Comparison of ENCODE assay signal across 8 mouse cellular contexts in genomic region chr10:80929299-80930226, GRCm38 (mm10). TPM values are rescaled to one million over a fixed set of nuclear protein-coding genes. Genes with fewer than 3 reads are reported as not detected.
DNase-seq lines count a peak whose midpoint lies in the region; ATAC-seq lines count a peak whose summit lies in the region.

Gadd45b (plus strand) TSS chr10:80930073.

- H3K9ac ChIP-seq in embryonic facial prominence, embryonic 14.5 days (ENCODE audit: low read depth, low read length), result peak within 1 kb of the TSS; percentile 73
- H3K9ac ChIP-seq in kidney, embryonic 15.5 days, result peak within 1 kb of the TSS; percentile 57

- H3K36me3 ChIP-seq in embryonic facial prominence, embryonic 14.5 days (ENCODE audit: control insufficient read depth, insufficient read depth, low read length), result no peaks in the 10 kb centered on the region
- no peaks in the 10 kb centered on the region for H3K36me3 ChIP-seq in heart, embryonic 10.5 days
- no peaks in the 10 kb centered on the region for H3K36me3 ChIP-seq in kidney, embryonic 15.5 days

- H3K4me1 ChIP-seq in embryonic facial prominence, embryonic 14.5 days (ENCODE audit: control insufficient read depth, insufficient read depth, low read length), result peaks cover 40% of the 10 kb centered on the region
- peaks cover 62% of the 10 kb centered on the region for H3K4me1 ChIP-seq in heart, embryonic 10.5 days
- H3K4me1 ChIP-seq in kidney, embryonic 15.5 days, result peaks cover 56% of the 10 kb centered on the region

- peak; percentile 91 for ATAC-seq in embryonic facial prominence, embryonic 14.5 days (ENCODE audit: low read depth)
- ATAC-seq in kidney, embryonic 15.5 days (replicated peaks; ENCODE audit: low FRiP score), result peak; percentile 91
- ATAC-seq in monocyte, adult 5-6 weeks (replicated peaks; ENCODE audit: insufficient number of reproducible peaks, low FRiP score, low TSS enrichment, poor library complexity, severe bottlenecking), result peak; percentile 88

- H3K4me2 ChIP-seq in embryonic facial prominence, embryonic 14.5 days (ENCODE audit: low read depth, low read length), result peak within 1 kb of the TSS; percentile 94
- peak within 1 kb of the TSS; percentile 93 for H3K4me2 ChIP-seq in kidney, embryonic 15.5 days

- under 1% methylated on average over 55 of the region's 56 CpGs for WGBS in embryonic facial prominence, embryonic 14.5 days
- WGBS in heart, embryonic 10.5 days, result under 1% methylated on average over 56 of the region's 56 CpGs
- under 1% methylated on average over 56 of the region's 56 CpGs for WGBS in kidney, embryonic 15.5 days

- peak within 1 kb of the TSS; percentile 63 for H3K4me3 ChIP-seq in embryonic facial prominence, embryonic 14.5 days (ENCODE audit: low read depth, low read length)
- peak within 1 kb of the TSS; percentile 74 for H3K4me3 ChIP-seq in heart, embryonic 10.5 days
- peak within 1 kb of the TSS; percentile 59 for H3K4me3 ChIP-seq in kidney, embryonic 15.5 days (replicated peaks)

- DNase-seq in 416B (ENCODE audit: low read depth) (peak; percentile 99), liver (peak; percentile 98)
- DNase-seq in adrenal gland, postnatal 4 days (ENCODE audit: low spot score in 2 of 2), result peak; percentile 97
- peak; percentile 100 for DNase-seq in embryonic facial prominence, embryonic 14.5 days (ENCODE audit: low spot score)
- peak; percentile 99 for DNase-seq in heart, embryonic 10.5 days (ENCODE audit: low spot score)
- peak; percentile 98 to 99 for DNase-seq in spleen, postnatal 4 days (ENCODE audit: low spot score in 2 of 2)

- peak within 1 kb of the TSS; percentile 93 for H3K27ac ChIP-seq in embryonic facial prominence, embryonic 14.5 days (replicated peaks; ENCODE audit: low read depth, low read length)
- peak within 1 kb of the TSS; percentile 92 for H3K27ac ChIP-seq in heart, embryonic 10.5 days
- H3K27ac ChIP-seq in kidney, embryonic 15.5 days, result peak within 1 kb of the TSS; percentile 93

- H3K9me3 ChIP-seq in embryonic facial prominence, embryonic 14.5 days (ENCODE audit: control insufficient read depth, low read length), result no peaks in the 10 kb centered on the region
- H3K9me3 ChIP-seq in heart, embryonic 10.5 days, result no peaks in the 10 kb centered on the region
- H3K9me3 ChIP-seq in kidney, embryonic 15.5 days (replicated peaks), result no peaks in the 10 kb centered on the region

- peaks cover 15% of the 10 kb centered on the region for H3K27me3 ChIP-seq in embryonic facial prominence, embryonic 14.5 days (replicated peaks; ENCODE audit: control insufficient read depth, insufficient read depth, low read length)
- peaks cover 42% of the 10 kb centered on the region for H3K27me3 ChIP-seq in heart, embryonic 10.5 days (ENCODE audit: insufficient read depth, poor library complexity, severe bottlenecking)
- H3K27me3 ChIP-seq in kidney, embryonic 15.5 days, result peaks cover 45% of the 10 kb centered on the region

RNA-seq across cellular contexts. Expression of gene Gadd45b, which starts in this region (rescaled TPM):
- 10 to 100 TPM; 10.9 to 11.1 TPM for total RNA-seq in adrenal gland, postnatal 4 days (2021)
- polyA plus RNA-seq in embryonic facial prominence, embryonic 14.5 days (2014; fragmentation: Nextera tagmentation; extraction: Ambion mirVana), result 35.5 and 39.9 TPM in 2 replicates
- polyA plus RNA-seq in heart, embryonic 10.5 days (2016; fragmentation: Nextera tagmentation; extraction: Ambion mirVana), result 17.1 and 20.1 TPM in 2 replicates
- 18.0 and 20.8 TPM in 2 replicates for polyA plus RNA-seq in kidney, embryonic 15.5 days (2015; fragmentation: Nextera tagmentation; extraction: Ambion mirVana)
- 18.9 to 25.8 TPM (median 22.5 TPM) in 3 replicates for total RNA-seq in monocyte, adult 5-6 weeks (2017)

Comparison
In these comparisons a context has a peak if more than half of its experiments do, and no peak if none do; other contexts are left out.
1. Peak in every context shown above with its lines: DNase-seq, ATAC-seq, H3K4me3 ChIP-seq and H3K27ac ChIP-seq.